Mouse (Mus musculus) embryonic facial prominence, embryonic 12.5 days (tissue): ENCODE data around the gene Mri1. TPM values are rescaled to one million over a fixed set of nuclear protein-coding genes. Genes with fewer than 3 reads are reported as not detected.

Experiments
- ATAC-seq: fragments of 200-750 bp; cut with Nextera tagmentation; 2 replicates; pipeline ENCODE4 v1.8.0; 2017; ENCODE audit not compliant: insufficient number of reproducible peaks, insufficient read depth, low FRiP score, low TSS enrichment
- H3K27ac ChIP-seq: fragments of 300-500 bp; sonication (generic); 2 replicates; pipeline ENCODE4 v1.5.1; 2016; ENCODE audit warnings: mild to moderate bottlenecking
- H3K27me3 ChIP-seq: fragments of 300-500 bp; sonication (generic); 2 replicates; pipeline ENCODE4 v1.6.1; 2016; ENCODE audit warnings: mild to moderate bottlenecking, moderate library complexity
- H3K36me3 ChIP-seq: fragments of 300-500 bp; sonication (generic); 2 replicates; pipeline ENCODE4 v1.6.1; 2016; ENCODE audit warnings: mild to moderate bottlenecking
- H3K4me1 ChIP-seq: fragments of 300-500 bp; sonication (generic); 2 replicates; pipeline ENCODE4 v1.6.1; 2016
- H3K4me2 ChIP-seq: fragments of 300-500 bp; sonication (generic); replicated peaks from 2 replicates; pipeline ENCODE4 v1.6.1; 2016; ENCODE audit warnings: mild to moderate bottlenecking, moderate library complexity
- H3K4me3 ChIP-seq: fragments of 300-500 bp; sonication (generic); 2 replicates; pipeline ENCODE4 v1.5.1; 2016; ENCODE audit warnings: mild to moderate bottlenecking
- H3K9ac ChIP-seq: fragments of 300-500 bp; sonication (generic); 2 replicates; pipeline ENCODE4 v1.6.1; 2016; ENCODE audit warnings: mild to moderate bottlenecking, moderate library complexity
- H3K9me3 ChIP-seq: fragments of 300-500 bp; sonication (generic); 2 replicates; pipeline ENCODE4 v1.6.1; 2016; ENCODE audit warnings: mild to moderate bottlenecking, moderate library complexity
- WGBS: fragments of 180-500 bp; shearing (Covaris S2); methylation state at CpG from one replicate; pipeline ENCODE4 v1.1.7; 2016; 5-methylcytosine and 5-hydroxymethylcytosine counted together
- polyA plus RNA-seq: library from polyadenylated mRNA; unstranded; fragments of >200 nt; fragmentation: Nextera tagmentation; extraction: Ambion mirVana; gene quantifications from 2 replicates; pipeline ENCODE4 v1.2.1, GENCODE M21; 2016

Mri1 gene
- polyA plus RNA-seq, 1 experiment from 2014 or later: 71.2 TPM

DNA sequence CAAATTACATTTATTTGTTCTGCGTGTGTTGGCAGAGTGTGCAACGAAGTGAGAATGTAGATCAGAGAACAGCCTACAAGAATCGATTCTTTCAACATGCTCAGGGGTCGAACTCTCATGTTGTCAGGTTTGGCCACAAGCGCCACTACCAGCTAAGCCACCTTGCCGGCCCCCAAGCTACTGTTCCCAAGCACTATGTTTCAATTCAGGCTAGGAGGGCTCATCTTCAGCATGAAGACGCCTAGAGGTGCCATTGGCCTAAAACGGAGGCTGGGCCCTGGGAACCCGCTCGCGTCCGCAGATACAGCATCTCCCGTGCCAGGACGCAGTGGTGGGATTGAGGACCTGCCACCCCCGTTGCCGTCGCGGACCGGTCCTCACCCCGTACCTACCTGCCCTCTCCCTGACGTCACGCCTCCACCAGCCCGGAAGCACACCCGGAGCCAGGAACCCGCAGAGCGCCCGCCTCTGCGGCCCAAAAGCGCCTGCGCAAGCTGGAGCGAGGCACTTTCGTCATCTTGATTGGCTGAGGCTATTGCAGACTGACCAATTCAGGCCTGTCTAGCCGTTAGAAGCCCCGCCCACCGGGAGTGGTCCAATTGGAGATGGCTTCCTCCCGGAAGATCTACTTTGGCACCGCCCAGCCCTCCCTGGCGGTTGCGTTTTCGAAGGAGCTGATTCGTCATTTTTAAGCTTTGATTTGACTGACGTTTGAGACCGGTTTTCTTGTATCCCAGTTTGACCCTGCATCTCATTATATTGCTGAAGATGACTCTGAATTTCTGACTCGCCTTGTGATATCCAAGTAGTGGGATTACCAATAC, 13.0 kb upstream of the Mri1 start, which contains the start of gene Ccdc130:
TSS of gene Ccdc130 (minus strand) at position 431 of the 824 bp plus-strand sequence.
- peaks cover 7% of the 10 kb centered on the region for H3K4me1 ChIP-seq
- peak within 1 kb of the TSS; percentile 31; the same call in 1 of the 2 replicates for H3K27ac ChIP-seq
- no peaks in the 10 kb centered on the region for H3K9me3 ChIP-seq
- peak within 1 kb of the TSS; percentile 81 for H3K4me3 ChIP-seq
- WGBS: 2% methylated on average over 44 of the region's 44 CpGs
- H3K4me2 ChIP-seq: peak within 1 kb of the TSS; percentile 85
- H3K27me3 ChIP-seq: no peaks in the 10 kb centered on the region
- ATAC-seq: peak; percentile 99
- H3K9ac ChIP-seq: peak within 1 kb of the TSS; percentile 83
- H3K36me3 ChIP-seq: peaks cover 11% of the 10 kb centered on the region

DNA sequence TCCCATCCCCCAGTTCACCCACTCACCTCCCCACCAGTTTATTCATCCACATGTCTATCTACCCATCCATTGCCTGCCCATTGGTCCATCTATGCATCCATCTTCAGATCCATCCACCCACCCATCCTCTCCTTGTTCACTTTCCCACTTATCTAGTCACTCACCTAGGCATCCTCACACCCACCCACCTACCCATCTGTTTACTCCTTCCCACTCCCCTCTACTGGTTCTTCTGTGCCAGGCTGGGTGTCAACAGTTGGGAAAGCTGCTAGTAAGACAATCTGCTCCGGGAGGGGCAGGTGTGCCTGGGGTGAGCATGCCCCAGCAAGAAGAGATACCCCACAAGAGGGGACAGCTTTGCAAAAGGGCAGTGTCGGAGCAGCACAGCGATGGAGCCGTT, 4.0 kb upstream of the Mri1 start:
- no peak overlapping the region for H3K4me3 ChIP-seq
- no peak overlapping the region for H3K27ac ChIP-seq
- H3K4me2 ChIP-seq: no peak overlapping the region
- no peak overlapping the region for H3K9ac ChIP-seq
- ATAC-seq: no peak
- no peaks in the 10 kb centered on the region for H3K9me3 ChIP-seq
- H3K27me3 ChIP-seq: no peaks in the 10 kb centered on the region
- WGBS: 92% methylated on average over 4 of the region's 4 CpGs
- peaks cover 77% of the 10 kb centered on the region for H3K36me3 ChIP-seq
- peaks cover 4% of the 10 kb centered on the region; the same call in 1 of the 2 replicates for H3K4me1 ChIP-seq

DNA sequence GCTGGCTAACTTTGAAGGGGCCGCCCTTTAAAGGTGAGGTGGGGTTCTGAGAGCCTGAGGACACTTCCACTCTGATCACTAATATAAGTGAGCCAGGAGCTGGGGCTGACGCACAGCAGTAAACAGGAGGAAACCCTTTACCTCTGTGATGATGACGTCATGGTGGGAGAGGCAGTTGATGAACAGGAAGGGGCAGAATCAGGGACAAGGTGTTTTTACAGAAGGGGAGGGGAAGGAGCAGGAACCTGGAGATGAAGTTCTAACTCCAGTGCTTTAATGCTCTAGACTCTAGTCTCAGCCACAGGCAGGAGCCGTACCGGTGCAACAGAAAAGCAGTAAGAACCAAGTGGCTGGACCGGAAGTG, 686 bp downstream of the Mri1 start:
- H3K9me3 ChIP-seq: no peaks in the 10 kb centered on the region
- H3K4me2 ChIP-seq: peak overlapping the region; percentile 94
- peak overlapping the region; percentile 79 for H3K4me3 ChIP-seq
- peaks cover 9% of the 10 kb centered on the region; the same call in 1 of the 2 replicates for H3K4me1 ChIP-seq
- peak overlapping the region; percentile 77 for H3K9ac ChIP-seq
- peak overlapping the region; percentile 95 for H3K27ac ChIP-seq
- peaks cover 72% of the 10 kb centered on the region for H3K36me3 ChIP-seq
- WGBS: 15% methylated on average over 6 of the region's 6 CpGs
- H3K27me3 ChIP-seq: no peaks in the 10 kb centered on the region
- peak; percentile 22; the same call in 1 of the 2 replicates for ATAC-seq

DNA sequence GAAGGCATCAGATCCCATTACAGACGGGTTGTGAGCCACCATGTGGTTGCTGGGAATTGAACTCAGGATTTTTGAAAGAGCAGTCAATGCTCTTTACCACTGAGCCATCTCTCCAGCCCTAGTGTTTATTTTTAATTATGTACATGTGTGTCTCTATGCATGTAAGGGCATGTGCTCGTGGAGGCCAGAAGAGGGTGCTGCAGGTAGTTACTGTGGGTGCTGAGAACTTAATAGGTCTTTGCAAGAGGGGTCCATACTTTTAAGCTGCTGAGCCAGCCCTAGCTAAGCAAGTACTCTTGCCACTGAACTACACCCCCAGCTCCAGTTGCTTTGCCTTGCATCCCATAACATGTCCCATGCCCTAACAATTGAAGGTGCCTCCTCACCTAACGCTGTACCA, 1.3 kb downstream of the Mri1 start:
- peaks cover 72% of the 10 kb centered on the region for H3K36me3 ChIP-seq
- peak overlapping the region; percentile 95; the same call in 1 of the 2 replicates for H3K27ac ChIP-seq
- H3K9me3 ChIP-seq: no peaks in the 10 kb centered on the region
- H3K4me3 ChIP-seq: peak overlapping the region; percentile 79
- H3K4me2 ChIP-seq: peak overlapping the region; percentile 94
- no peaks in the 10 kb centered on the region for H3K27me3 ChIP-seq
- no peak for ATAC-seq
- H3K4me1 ChIP-seq: peaks cover 9% of the 10 kb centered on the region; the same call in 1 of the 2 replicates
- 82% methylated on average over 3 of the region's 3 CpGs for WGBS
- 0 out of 2 replicates have a peak overlapping the region, but pooled peaks have one; percentile 77 for H3K9ac ChIP-seq

DNA sequence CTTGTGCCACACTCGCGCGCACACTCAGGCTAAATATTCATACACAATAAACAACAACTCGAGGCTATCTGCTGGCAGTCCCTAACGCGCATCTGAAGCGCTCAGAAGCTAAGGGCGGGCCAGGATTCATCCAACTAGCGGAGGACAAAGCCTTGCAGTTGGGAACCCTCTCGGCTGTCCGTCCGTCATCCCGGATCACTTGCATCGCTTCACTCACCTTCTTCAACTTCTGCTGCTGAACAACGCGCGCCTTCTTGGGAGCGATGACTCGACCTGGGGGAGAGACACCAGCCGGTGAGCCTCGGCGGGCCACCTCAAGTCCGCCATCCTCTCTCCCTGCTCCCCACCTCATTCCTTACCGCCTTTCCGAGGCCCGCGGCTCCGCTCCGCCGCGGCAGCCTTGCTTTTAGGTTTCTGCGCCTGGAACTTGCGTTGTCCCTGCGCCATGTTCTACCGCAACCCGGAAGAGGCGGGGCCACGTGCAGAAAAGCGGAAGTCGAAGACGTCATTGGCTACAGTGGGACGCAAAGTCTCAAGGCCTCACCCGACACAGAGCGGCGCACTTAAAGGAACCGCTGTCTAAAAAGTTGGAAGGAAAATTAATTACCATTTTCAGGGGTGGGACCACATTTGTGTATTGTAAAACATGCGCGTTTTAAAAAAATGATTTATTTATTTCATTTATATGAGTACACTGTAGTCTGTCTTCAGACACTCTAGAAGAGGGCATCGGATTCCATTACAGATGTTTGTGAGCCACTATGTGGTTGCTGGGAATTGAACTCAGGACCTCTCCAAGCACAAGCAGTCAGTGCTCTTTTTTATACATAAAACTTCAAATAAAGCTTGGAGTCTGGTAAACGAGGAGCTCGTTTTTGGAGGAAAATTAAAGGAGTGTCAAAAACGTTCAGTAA, 7.6 kb downstream of the Mri1 start, which contains the start of gene D8Ertd738e:
TSS of gene D8Ertd738e (minus strand) at position 463 of the 914 bp plus-strand sequence.
- Histone ChIP-seq H3K4me1 (peaks cover 4% of the 10 kb centered on the region), H3K4me2 (peak within 1 kb of the TSS; percentile 66), H3K27me3 (no peaks in the 10 kb centered on the region), H3K27ac (peak within 1 kb of the TSS; percentile 69), H3K9ac (peak within 1 kb of the TSS; percentile 87), H3K4me3 (peak within 1 kb of the TSS; percentile 91), H3K9me3 (no peaks in the 10 kb centered on the region), H3K36me3 (peaks cover 70% of the 10 kb centered on the region)
- WGBS: 4% methylated on average over 52 of the region's 52 CpGs
- peak; percentile 76 for ATAC-seq

DNA sequence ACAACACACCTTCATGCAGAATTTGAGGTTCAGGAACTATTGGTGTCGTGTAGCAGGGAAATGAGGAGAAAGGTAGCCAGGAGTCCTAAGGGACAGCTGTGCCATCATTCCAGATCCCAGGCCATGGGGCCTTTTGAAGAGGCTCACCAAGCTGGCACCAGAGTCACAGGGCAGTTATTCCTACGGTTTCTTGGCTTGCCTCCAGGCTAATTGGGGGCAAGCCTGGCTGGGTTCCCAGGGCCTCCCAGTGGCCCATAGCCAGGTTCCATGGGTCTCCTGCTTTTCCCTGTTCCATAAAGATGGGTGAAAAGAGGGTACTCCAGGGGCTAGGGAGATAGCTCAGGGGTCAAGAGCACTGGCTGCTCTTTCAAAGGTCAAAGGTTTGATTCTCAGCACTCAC, 15.3 kb downstream of the Mri1 start:
- no peaks in the 10 kb centered on the region for H3K27me3 ChIP-seq
- ATAC-seq: no peak
- no peak overlapping the region for H3K9ac ChIP-seq
- H3K27ac ChIP-seq: no peak overlapping the region
- 71% methylated on average over 2 of the region's 2 CpGs for WGBS
- H3K36me3 ChIP-seq: peaks cover 28% of the 10 kb centered on the region
- H3K4me3 ChIP-seq: no peak overlapping the region
- no peaks in the 10 kb centered on the region for H3K9me3 ChIP-seq
- H3K4me2 ChIP-seq: no peak overlapping the region
- H3K4me1 ChIP-seq: peaks cover 5% of the 10 kb centered on the region

DNA sequence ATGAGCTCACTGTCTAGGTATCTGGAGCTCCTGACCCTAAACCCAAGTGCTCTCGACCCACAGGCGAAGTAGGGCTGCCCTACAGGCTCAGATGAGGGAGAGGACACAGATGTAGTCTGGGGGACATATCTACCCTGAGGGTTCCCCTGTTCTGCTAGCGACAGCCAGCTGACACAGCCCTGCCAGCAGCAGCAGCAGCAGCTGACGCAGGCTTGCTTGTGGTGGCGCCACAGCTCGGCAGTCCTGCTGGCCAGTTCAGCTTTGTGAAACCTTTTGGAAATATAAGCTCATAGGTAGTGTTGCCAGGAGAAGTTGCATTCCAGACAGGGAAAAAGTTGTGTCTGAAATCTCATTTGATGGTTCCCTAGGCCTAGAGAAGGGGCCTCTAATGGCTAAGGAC, 16.0 kb downstream of the Mri1 start:
- Histone ChIP-seq H3K9ac (no peak overlapping the region), H3K36me3 (peaks cover 21% of the 10 kb centered on the region), H3K27me3 (no peaks in the 10 kb centered on the region), H3K4me2 (no peak overlapping the region), H3K4me1 (peaks cover 6% of the 10 kb centered on the region), H3K4me3 (no peak overlapping the region), H3K9me3 (no peaks in the 10 kb centered on the region), H3K27ac (no peak overlapping the region)
- WGBS: 60% methylated on average over 6 of the region's 6 CpGs
- no peak for ATAC-seq

DNA sequence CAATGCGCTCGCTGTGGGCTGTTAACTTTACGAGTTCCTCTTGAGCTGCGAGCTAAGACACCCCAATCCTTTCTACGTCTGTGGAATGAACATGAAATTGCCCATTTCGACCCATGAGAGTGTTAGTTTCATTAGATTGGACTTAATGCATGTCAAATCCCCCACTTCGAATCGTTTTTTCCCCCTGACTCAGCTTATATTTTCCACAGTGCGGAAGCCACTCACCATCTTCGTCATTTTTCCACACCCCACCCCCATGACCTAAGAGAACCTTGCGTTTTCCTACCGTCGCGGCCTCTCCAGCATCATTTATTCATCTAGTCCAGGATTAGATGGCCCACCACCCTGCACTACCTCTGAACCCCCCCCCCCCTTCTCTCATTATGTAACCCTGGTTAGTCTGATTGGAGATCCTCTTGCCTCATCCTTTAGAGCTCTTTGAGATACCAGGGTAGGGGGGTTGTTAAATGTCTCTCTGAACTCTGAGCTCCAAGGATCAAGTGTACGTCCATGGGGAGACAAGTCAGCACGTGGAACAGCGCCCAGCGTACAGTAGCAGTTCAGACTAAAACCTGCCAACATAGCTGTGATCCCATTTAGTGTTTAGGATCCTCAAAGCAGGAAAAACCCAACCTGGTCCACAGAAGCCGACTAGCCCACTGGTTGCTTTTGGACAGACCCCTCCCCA, 19.4 kb downstream of the Mri1 start:
- peaks cover 21% of the 10 kb centered on the region for H3K4me1 ChIP-seq
- no peaks in the 10 kb centered on the region for H3K9me3 ChIP-seq
- peak overlapping the region; percentile 61 for H3K9ac ChIP-seq
- WGBS: 14% methylated on average over 19 of the region's 19 CpGs
- peak overlapping the region; percentile 52 for H3K4me2 ChIP-seq
- peak overlapping the region; percentile 88 for H3K27ac ChIP-seq
- H3K36me3 ChIP-seq: peaks cover 15% of the 10 kb centered on the region
- H3K4me3 ChIP-seq: peak overlapping the region; percentile 94
- H3K27me3 ChIP-seq: no peaks in the 10 kb centered on the region
- no peak; the same call in 1 of the 2 replicates for ATAC-seq

DNA sequence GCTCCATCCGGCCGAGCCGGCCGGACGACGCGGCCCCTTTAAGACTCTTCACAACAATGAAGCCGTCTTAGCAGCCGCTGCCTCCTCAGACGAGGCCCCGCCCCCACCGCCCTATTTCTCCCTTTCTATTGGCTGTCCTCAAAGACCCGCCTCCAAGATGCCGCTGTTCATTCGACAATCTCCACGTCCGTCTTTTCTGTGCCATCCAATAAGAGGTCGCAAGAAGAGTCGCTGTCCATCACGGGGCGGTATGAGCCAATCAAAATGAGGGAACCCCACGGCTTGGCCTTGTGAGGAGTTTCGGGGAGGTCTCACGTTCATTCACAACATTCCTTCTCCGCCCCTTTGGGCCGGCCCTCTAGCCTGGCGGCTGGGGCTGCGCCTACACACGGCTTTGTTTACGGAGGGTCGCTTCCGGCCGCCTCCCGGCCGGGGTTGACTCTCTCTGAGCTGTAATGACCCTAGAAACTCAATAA, 20.1 kb downstream of the Mri1 start, which contains the start of gene Zswim4:
TSS of gene Zswim4 (minus strand) at position 58 of the 476 bp plus-strand sequence.
- H3K4me2 ChIP-seq: peak within 1 kb of the TSS; percentile 93
- H3K9me3 ChIP-seq: no peaks in the 10 kb centered on the region
- peak; percentile 98 for ATAC-seq
- no peaks in the 10 kb centered on the region for H3K27me3 ChIP-seq
- WGBS: under 1% methylated on average over 33 of the region's 35 CpGs
- peak within 1 kb of the TSS; percentile 88 for H3K27ac ChIP-seq
- H3K4me1 ChIP-seq: peaks cover 21% of the 10 kb centered on the region
- peak within 1 kb of the TSS; percentile 94 for H3K4me3 ChIP-seq
- peak within 1 kb of the TSS; percentile 94 for H3K9ac ChIP-seq
- H3K36me3 ChIP-seq: peaks cover 21% of the 10 kb centered on the region

DNA sequence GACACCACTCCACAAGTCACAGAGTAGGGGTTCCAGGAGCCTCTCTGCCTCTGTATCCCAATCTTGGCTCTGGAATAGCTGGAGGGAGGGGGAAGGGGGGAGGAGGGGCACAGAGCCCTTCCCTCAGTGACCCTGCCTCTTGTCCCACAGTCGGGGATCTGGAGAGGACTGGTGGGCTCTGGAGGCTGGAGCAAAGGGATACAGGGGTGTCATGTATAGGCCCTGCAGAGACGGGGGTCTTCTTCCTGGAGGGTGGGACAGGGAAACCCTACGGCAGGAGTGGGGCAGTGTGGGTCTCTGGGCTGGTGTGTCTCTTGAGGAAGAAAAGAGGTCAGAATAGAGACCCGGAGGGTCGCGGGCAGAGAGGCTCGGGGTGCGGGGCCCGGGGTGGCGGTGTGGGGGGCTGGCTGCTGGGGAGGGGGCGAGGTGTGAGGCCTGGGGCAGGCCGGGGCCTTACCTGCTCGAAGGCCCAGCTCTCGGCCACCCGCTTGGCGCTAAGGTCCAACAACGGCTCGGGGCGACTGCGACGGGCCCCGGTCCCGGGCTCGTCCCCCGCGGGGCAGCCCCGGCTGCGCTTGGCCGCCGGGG, 20.6 kb downstream of the Mri1 start:
- WGBS: 0% methylated on average over 22 of the region's 30 CpGs
- peak overlapping the region; percentile 63 for H3K27ac ChIP-seq
- H3K36me3 ChIP-seq: peaks cover 27% of the 10 kb centered on the region
- H3K9ac ChIP-seq: peak overlapping the region; percentile 94
- no peaks in the 10 kb centered on the region for H3K9me3 ChIP-seq
- H3K27me3 ChIP-seq: no peaks in the 10 kb centered on the region
- peak overlapping the region; percentile 94 for H3K4me3 ChIP-seq
- peak overlapping the region; percentile 93 for H3K4me2 ChIP-seq
- ATAC-seq: peak; percentile 22
- H3K4me1 ChIP-seq: peaks cover 21% of the 10 kb centered on the region
